Mouse (Mus musculus): ENCODE results near the gene Snx33.
"Not testable (repeated sequence)": the region's sequence is repeated elsewhere in the genome, so short reads cannot be mapped to it uniquely, and the experiment has no call there.

The Snx33 gene

GRCm38 (mm10) chr9:56928041-56928811, at the start of gene Snx33:
Gene Snx33 (minus strand): TSS chr9:56928371.
- peak; percentile 92 for DNase-seq (ENCODE audit: low spot score)

- no peak for DNase-seq (ENCODE audit: low spot score)
Measured at GRCm38 (mm10) chr9:56975199-56975598, 47.0 kb upstream of the Snx33 start.

GRCm38 (mm10) chr9:56973960-56974524, 45.9 kb upstream of the Snx33 start:
- DNase-seq (ENCODE audit: low spot score), result no peak

GRCm38 (mm10) chr9:56970158-56970557, 42.0 kb upstream of the Snx33 start:
- no peak for DNase-seq (ENCODE audit: low spot score)

- no peak for DNase-seq (ENCODE audit: low spot score)
Measured at GRCm38 (mm10) chr9:56961591-56961990, 33.4 kb upstream of the Snx33 start.

- no peak for DNase-seq (ENCODE audit: low spot score)
Measured at GRCm38 (mm10) chr9:56958689-56959088, 30.5 kb upstream of the Snx33 start.

- DNase-seq (ENCODE audit: low spot score), result no peak
Measured at GRCm38 (mm10) chr9:56956966-56957675, 28.9 kb upstream of the Snx33 start.

GRCm38 (mm10) chr9:56953562-56953961, 25.4 kb upstream of the Snx33 start:
- no peak for DNase-seq (ENCODE audit: low spot score)

- peak; percentile 94 for DNase-seq (ENCODE audit: low spot score)
Measured at GRCm38 (mm10) chr9:56950414-56951400, 22.5 kb upstream of the Snx33 start, which contains the start of gene Snupn. Gene Snupn (plus strand): TSS chr9:56950878.

- no peak for DNase-seq (ENCODE audit: low spot score)
Measured at GRCm38 (mm10) chr9:56949767-56950166, 21.6 kb upstream of the Snx33 start.

GRCm38 (mm10) chr9:56948699-56949098, 20.5 kb upstream of the Snx33 start:
- DNase-seq (ENCODE audit: low spot score), result not testable (repeated sequence)

GRCm38 (mm10) chr9:56947481-56947880, 19.3 kb upstream of the Snx33 start:
- not testable (repeated sequence) for DNase-seq (ENCODE audit: low spot score)

GRCm38 (mm10) chr9:56938374-56938773, 10.2 kb upstream of the Snx33 start:
- no peak for DNase-seq (ENCODE audit: low spot score)

GRCm38 (mm10) chr9:56937223-56938160, 9.3 kb upstream of the Snx33 start, which contains the start of gene Imp3:
Gene Imp3 (plus strand): TSS chr9:56937475.
- peak; percentile 78 for DNase-seq (ENCODE audit: low spot score)

- DNase-seq (ENCODE audit: low spot score), result no peak
Measured at GRCm38 (mm10) chr9:56936861-56937222, 8.7 kb upstream of the Snx33 start.

- DNase-seq (ENCODE audit: low spot score), result no peak
Measured at GRCm38 (mm10) chr9:56930556-56930955, 2.4 kb upstream of the Snx33 start.

GRCm38 (mm10) chr9:56929496-56929895, 1.3 kb upstream of the Snx33 start:
- no peak for DNase-seq (ENCODE audit: low spot score)

- DNase-seq (ENCODE audit: low spot score), result peak; percentile 34
Measured at GRCm38 (mm10) chr9:56927191-56928012, 769 bp downstream of the Snx33 start.

- no peak for DNase-seq (ENCODE audit: low spot score)
Measured at GRCm38 (mm10) chr9:56926387-56926786, 1.8 kb downstream of the Snx33 start.

GRCm38 (mm10) chr9:56926025-56926360, 2.2 kb downstream of the Snx33 start:
- no peak for DNase-seq (ENCODE audit: low spot score)

All from ovary, postnatal 14 days (tissue).